Mouse (Mus musculus): ENCODE results near the gene Nek6. TPM values are rescaled to one million over a fixed set of nuclear protein-coding genes. Genes with fewer than 3 reads are reported as not detected.

The Nek6 gene
- total and polyA plus RNA-seq, 2 experiments from 2014 or later, result 18.1 to 25.5 TPM

GRCm38 (mm10) chr2:38560296-38561227, 49.1 kb downstream of the Nek6 start:
- Histone ChIP-seq H3K27me3 (ENCODE audit: control insufficient read depth, insufficient read depth, low read length) (no peaks in the 10 kb centered on the region), H3K9ac (replicated peaks; ENCODE audit: low read depth, low read length) (no peak overlapping the region), H3K9me3 (replicated peaks; ENCODE audit: control insufficient read depth, low read length) (no peaks in the 10 kb centered on the region), H3K36me3 (replicated peaks; ENCODE audit: control insufficient read depth, insufficient read depth, low read length) (peaks cover 30% of the 10 kb centered on the region), H3K4me1 (ENCODE audit: control insufficient read depth, insufficient read depth) (peaks cover 3% of the 10 kb centered on the region; the same call in 1 of the 2 replicates), H3K4me2 (ENCODE audit: low read depth, low read length) (no peak overlapping the region), H3K4me3 (ENCODE audit: low read depth, low read length) (no peak overlapping the region), H3K27ac (ENCODE audit: low read depth) (no peak overlapping the region)
- no peak for TF ChIP-seq EP300 (IDR thresholded peaks at IDR 0.05; ENCODE audit: low read depth)
- no peak for TF ChIP-seq CTCF (IDR thresholded peaks at IDR 0.05; ENCODE audit: low read depth)
- WGBS, result 67% methylated on average over 17 of the region's 17 CpGs
- ATAC-seq (ENCODE audit: insufficient read depth, low read depth), result 0 out of 2 replicates have a peak, but pooled peaks have one; percentile 33
- no peak for DNase-seq (ENCODE audit: low spot score)

DNA sequence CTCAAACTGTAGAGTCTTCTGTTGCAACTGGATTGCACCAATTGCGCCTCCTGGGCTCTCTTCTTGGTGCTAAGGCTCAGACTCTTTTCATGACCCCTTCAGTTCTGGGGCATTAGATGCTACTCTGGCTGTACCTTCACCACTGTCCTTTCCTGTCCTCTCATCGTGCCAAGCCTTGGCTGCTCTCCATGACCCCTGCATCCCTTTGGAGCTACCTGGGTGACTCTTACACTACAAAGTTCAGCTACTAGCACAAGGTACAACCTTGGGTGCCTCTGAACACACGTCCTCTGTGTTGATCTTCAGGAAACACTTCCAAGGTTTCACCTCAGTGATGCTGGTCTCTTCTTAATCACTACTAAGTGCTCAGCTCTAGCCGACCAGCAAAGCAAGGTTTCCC, 51.2 kb downstream of the Nek6 start:
- H3K4me3 ChIP-seq (ENCODE audit: low read depth, low read length), result no peak overlapping the region
- H3K9me3 ChIP-seq (replicated peaks; ENCODE audit: control insufficient read depth, low read length), result no peaks in the 10 kb centered on the region
- H3K4me1 ChIP-seq (ENCODE audit: control insufficient read depth, insufficient read depth), result no peaks in the 10 kb centered on the region
- TF ChIP-seq EP300 (IDR thresholded peaks at IDR 0.05; ENCODE audit: low read depth) (no peak), CTCF (IDR thresholded peaks at IDR 0.05; ENCODE audit: low read depth) (no peak)
- no peak overlapping the region for H3K4me2 ChIP-seq (ENCODE audit: low read depth, low read length)
- no peak overlapping the region for H3K27ac ChIP-seq (ENCODE audit: low read depth)
- DNase-seq (ENCODE audit: low spot score) (no peak), ATAC-seq (ENCODE audit: insufficient read depth, low read depth) (no peak)
- peaks cover 37% of the 10 kb centered on the region for H3K36me3 ChIP-seq (replicated peaks; ENCODE audit: control insufficient read depth, insufficient read depth, low read length)
- no peaks in the 10 kb centered on the region for H3K27me3 ChIP-seq (ENCODE audit: control insufficient read depth, insufficient read depth, low read length)
- 91% methylated on average over 4 of the region's 4 CpGs for WGBS
- no peak overlapping the region for H3K9ac ChIP-seq (replicated peaks; ENCODE audit: low read depth, low read length)

DNA sequence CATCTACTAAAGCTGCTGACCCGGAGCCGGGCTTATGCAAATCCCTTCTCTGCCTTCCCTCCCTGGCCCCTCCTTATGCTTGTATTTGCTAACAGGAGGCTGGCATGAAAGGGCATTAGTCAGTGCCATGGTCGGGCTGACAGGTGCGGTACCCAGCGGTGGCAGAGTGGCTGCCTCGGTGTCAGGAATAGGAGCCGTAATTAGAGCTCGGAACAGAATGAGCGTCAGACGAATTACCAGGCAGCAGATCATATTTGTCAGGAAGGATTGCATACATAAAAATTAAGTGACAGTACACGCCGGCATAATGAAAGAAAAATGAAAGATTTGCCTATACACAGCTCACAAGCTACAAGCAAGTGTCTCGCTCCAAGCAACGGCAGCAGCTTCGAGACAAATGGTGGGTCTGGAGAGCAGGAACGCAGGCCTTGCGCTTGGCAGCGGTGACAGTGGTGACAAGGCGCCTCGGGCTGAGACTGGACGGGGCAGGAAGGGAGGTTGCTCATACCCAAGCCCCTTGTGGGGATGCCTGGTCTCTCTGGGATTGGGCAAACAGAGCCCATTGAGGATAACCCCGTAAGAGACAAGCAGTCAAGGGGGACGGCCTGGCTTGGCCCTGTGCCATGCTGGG, 60.6 kb downstream of the Nek6 start:
- ATAC-seq (ENCODE audit: insufficient read depth, low read depth) (no peak), DNase-seq (ENCODE audit: low spot score) (no peak)
- TF ChIP-seq EP300 (IDR thresholded peaks at IDR 0.05; ENCODE audit: low read depth), result no peak
- no peak for TF ChIP-seq CTCF (IDR thresholded peaks at IDR 0.05; ENCODE audit: low read depth)
- no peaks in the 10 kb centered on the region for H3K9me3 ChIP-seq (replicated peaks; ENCODE audit: control insufficient read depth, low read length)
- H3K4me3 ChIP-seq (ENCODE audit: low read depth, low read length), result no peak overlapping the region
- H3K27ac ChIP-seq (ENCODE audit: low read depth), result no peak overlapping the region
- WGBS, result 89% methylated on average over 23 of the region's 23 CpGs
- H3K27me3 ChIP-seq (ENCODE audit: control insufficient read depth, insufficient read depth, low read length), result no peaks in the 10 kb centered on the region
- H3K4me1 ChIP-seq (ENCODE audit: control insufficient read depth, insufficient read depth), result no peaks in the 10 kb centered on the region
- H3K36me3 ChIP-seq (replicated peaks; ENCODE audit: control insufficient read depth, insufficient read depth, low read length), result peaks cover 36% of the 10 kb centered on the region
- no peak overlapping the region for H3K9ac ChIP-seq (replicated peaks; ENCODE audit: low read depth, low read length)
- H3K4me2 ChIP-seq (ENCODE audit: low read depth, low read length), result no peak overlapping the region

DNA sequence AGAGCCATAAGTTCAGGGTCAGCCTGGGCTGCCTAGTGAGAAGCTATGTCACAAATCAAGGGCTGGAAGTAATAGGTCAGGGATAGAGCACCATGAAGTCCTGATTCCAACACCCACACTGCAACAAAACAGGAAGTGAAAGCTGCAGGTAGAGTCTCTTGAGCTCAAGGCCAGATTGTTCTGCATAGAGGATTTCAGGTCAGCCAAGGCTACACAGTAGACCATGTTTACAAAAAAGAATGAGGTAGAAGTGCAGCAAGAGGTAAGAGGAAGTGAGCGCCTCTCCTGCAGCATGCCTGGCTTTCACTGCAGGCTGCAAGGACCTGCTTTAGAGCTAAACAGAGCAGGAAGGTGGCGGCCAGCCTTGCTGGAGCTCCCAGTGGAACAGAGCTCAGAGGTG, 63.3 kb downstream of the Nek6 start:
- H3K27me3 ChIP-seq (ENCODE audit: control insufficient read depth, insufficient read depth, low read length), result no peaks in the 10 kb centered on the region
- WGBS, result 89% methylated on average over 2 of the region's 2 CpGs
- TF ChIP-seq CTCF (IDR thresholded peaks at IDR 0.05; ENCODE audit: low read depth) (no peak), EP300 (IDR thresholded peaks at IDR 0.05; ENCODE audit: low read depth) (no peak)
- H3K36me3 ChIP-seq (replicated peaks; ENCODE audit: control insufficient read depth, insufficient read depth, low read length), result peaks cover 48% of the 10 kb centered on the region
- DNase-seq (ENCODE audit: low spot score) (no peak), ATAC-seq (ENCODE audit: insufficient read depth, low read depth) (no peak)
- H3K4me2 ChIP-seq (ENCODE audit: low read depth, low read length), result no peak overlapping the region
- no peaks in the 10 kb centered on the region for H3K4me1 ChIP-seq (ENCODE audit: control insufficient read depth, insufficient read depth)
- no peak overlapping the region for H3K4me3 ChIP-seq (ENCODE audit: low read depth, low read length)
- H3K9me3 ChIP-seq (replicated peaks; ENCODE audit: control insufficient read depth, low read length), result no peaks in the 10 kb centered on the region
- no peak overlapping the region for H3K9ac ChIP-seq (replicated peaks; ENCODE audit: low read depth, low read length)
- no peak overlapping the region for H3K27ac ChIP-seq (ENCODE audit: low read depth)

DNA sequence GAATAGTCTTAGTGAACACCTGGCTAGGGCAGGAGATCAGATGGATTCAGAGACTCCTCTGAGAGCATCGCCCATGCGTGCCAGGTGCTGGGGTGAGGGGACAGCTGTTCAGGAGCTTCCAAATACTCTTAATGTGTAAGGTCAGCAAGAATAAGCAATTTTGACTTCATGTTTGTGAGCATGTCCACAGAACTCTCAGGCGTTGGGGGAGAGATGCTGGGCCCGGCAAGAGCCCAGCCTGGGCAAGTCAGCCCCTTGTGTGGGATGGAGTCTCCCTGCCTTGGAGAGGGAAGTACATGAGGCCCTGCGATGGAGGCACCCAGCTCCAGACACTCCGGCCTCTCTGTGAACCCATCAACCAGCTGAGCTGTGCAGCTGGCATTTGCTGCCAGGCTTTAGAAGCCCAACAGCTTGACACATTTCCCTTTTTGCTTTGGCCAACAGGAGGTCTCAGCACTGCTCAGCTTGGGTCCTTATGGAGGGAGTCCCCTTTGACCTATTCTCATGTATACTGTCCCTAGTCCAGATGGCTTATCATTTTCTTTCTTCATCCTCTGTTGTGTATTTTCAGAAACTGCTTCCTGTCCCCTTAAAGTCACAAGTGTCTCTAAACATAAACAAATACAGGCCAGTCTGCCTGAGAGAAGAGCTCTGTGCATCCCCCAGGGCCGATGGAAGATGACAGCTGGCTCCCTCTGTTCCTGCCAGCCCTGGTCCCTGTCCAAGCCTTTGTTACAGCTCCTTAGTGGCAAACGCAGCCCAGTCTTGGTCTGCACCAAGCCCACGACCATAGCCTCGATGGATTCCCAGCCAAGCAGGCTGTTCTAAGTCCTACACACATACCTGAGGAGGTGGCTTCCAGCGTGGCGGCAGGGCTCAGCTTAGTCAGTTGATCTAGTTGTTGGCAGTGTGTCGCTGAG, 67.4 kb downstream of the Nek6 start:
- Histone ChIP-seq H3K9me3 (replicated peaks; ENCODE audit: control insufficient read depth, low read length) (no peaks in the 10 kb centered on the region), H3K9ac (replicated peaks; ENCODE audit: low read depth, low read length) (no peak overlapping the region), H3K4me2 (ENCODE audit: low read depth, low read length) (no peak overlapping the region), H3K36me3 (replicated peaks; ENCODE audit: control insufficient read depth, insufficient read depth, low read length) (peaks cover 26% of the 10 kb centered on the region; the same call in 1 of the 2 replicates), H3K4me3 (ENCODE audit: low read depth, low read length) (no peak overlapping the region), H3K4me1 (ENCODE audit: control insufficient read depth, insufficient read depth) (no peaks in the 10 kb centered on the region), H3K27me3 (ENCODE audit: control insufficient read depth, insufficient read depth, low read length) (no peaks in the 10 kb centered on the region), H3K27ac (ENCODE audit: low read depth) (no peak overlapping the region)
- WGBS, result 66% methylated on average over 13 of the region's 13 CpGs
- no peak for DNase-seq (ENCODE audit: low spot score)
- TF ChIP-seq EP300 (IDR thresholded peaks at IDR 0.05; ENCODE audit: low read depth) (no peak), CTCF (IDR thresholded peaks at IDR 0.05; ENCODE audit: low read depth) (no peak)
- ATAC-seq (ENCODE audit: insufficient read depth, low read depth), result no peak
